Mouse (Mus musculus): ENCODE data around the gene Ddx5. TPM values are rescaled to one million over a fixed set of nuclear protein-coding genes. Genes with fewer than 3 reads are reported as not detected.

The Ddx5 gene
- polyA plus RNA-seq, 1 experiment from 2014 or later, result 131 TPM

DNA sequence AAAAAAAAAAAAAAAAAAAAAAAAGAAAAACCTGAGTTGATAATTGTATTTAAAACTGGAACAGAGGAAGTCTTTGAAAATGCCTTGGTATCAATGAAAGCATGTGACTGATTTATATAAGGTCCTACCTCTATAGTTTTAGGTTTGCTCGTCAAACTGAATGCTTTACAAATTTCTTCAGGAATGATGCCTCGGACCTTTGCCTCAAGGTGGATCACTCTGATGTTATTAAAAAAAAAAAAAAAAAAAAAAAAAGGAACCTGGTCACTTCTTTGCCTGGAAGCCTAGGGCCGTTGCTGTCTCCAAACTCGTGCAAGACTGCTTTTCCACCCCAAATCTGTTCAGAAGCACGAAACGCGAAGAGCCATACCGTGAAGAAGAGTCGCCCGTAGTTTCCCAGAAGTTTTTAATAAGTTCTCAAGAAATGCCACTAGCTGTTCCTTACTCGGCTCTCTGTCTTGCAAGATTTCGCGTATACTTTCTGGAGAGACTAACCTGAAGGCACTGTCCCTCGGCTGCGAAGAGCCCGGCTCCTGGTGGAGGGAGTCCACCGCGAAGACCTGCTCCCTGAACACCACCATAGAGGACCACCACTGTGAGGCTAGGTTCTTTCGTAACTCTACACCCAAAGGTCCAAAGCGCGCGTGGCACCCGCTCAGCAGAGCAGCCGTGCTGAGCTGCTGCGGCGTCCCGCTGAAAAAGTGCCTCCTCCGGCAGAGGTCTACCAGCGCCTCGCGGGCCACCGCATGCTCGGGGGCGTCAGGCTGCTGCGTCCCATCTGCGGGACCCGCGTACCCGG, 10.2 kb downstream of the Ddx5 start:
- peak; percentile 74 for ATAC-seq (ENCODE audit: low read depth)
- no peaks in the 10 kb centered on the region for H3K9me3 ChIP-seq (replicated peaks)
- peak overlapping the region; percentile 96 for H3K27ac ChIP-seq
- no peaks in the 10 kb centered on the region for H3K27me3 ChIP-seq
- peaks cover 44% of the 10 kb centered on the region for H3K4me1 ChIP-seq (replicated peaks)
- 2% methylated on average over 39 of the region's 39 CpGs for WGBS (ENCODE audit: insufficient replicate concordance)
- peak overlapping the region; percentile 93 for H3K9ac ChIP-seq
- H3K4me3 ChIP-seq (replicated peaks), result peak overlapping the region; percentile 84
- peak overlapping the region; percentile 87 for H3K4me2 ChIP-seq
- peaks cover 72% of the 10 kb centered on the region for H3K36me3 ChIP-seq
- DNase-seq, result no peak

GRCm38 (mm10) chr11:106778132-106778531, 10.9 kb downstream of the Ddx5 start:
- Histone ChIP-seq H3K36me3 (peaks cover 72% of the 10 kb centered on the region), H3K4me1 (replicated peaks) (peaks cover 38% of the 10 kb centered on the region), H3K27ac (no peak overlapping the region), H3K9me3 (replicated peaks) (no peaks in the 10 kb centered on the region), H3K27me3 (no peaks in the 10 kb centered on the region), H3K4me2 (peak overlapping the region; percentile 87), H3K4me3 (replicated peaks) (peak overlapping the region; percentile 84), H3K9ac (peak overlapping the region; percentile 93; the same call in 1 of the 2 replicates)
- ATAC-seq (ENCODE audit: low read depth) (no peak), DNase-seq (no peak)
- 74% methylated on average over 7 of the region's 7 CpGs for WGBS (ENCODE audit: insufficient replicate concordance)

DNA sequence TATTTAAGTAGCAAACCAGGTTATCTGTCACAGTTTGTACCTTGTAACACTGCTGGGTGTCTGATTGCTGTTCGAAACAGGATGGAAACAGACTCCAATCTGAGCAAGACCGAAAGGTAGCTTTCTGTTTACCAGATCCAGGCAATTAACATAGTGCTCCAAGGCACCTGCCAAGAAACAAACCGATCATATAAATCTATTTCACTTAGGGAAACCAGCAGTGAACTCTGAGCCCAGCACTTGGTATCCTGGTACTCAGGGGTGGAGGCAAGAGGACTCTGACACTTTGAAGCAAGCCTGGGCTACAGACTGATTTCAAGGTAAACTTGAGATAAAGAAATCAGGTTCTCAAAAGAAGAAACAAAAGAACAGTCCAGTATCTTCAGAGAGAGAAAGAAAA, 11.6 kb downstream of the Ddx5 start:
- Histone ChIP-seq H3K9me3 (replicated peaks) (no peaks in the 10 kb centered on the region), H3K4me1 (replicated peaks) (peaks cover 31% of the 10 kb centered on the region), H3K27me3 (no peaks in the 10 kb centered on the region), H3K27ac (0 out of 2 replicates have a peak overlapping the region, but pooled peaks have one; percentile 23), H3K4me3 (replicated peaks) (peak overlapping the region; percentile 84), H3K4me2 (peak overlapping the region; percentile 87), H3K36me3 (peaks cover 72% of the 10 kb centered on the region), H3K9ac (peak overlapping the region; percentile 33; the same call in 1 of the 2 replicates)
- ATAC-seq (ENCODE audit: low read depth) (no peak), DNase-seq (no peak)
- WGBS (ENCODE audit: insufficient replicate concordance), result 83% methylated on average over 3 of the region's 3 CpGs

- Histone ChIP-seq H3K4me1 (replicated peaks) (peaks cover 29% of the 10 kb centered on the region), H3K4me2 (no peak overlapping the region), H3K9me3 (replicated peaks) (no peaks in the 10 kb centered on the region), H3K9ac (no peak overlapping the region), H3K27ac (no peak overlapping the region), H3K36me3 (peaks cover 72% of the 10 kb centered on the region), H3K27me3 (no peaks in the 10 kb centered on the region), H3K4me3 (replicated peaks) (peak overlapping the region; percentile 84; the same call in 1 of the 2 replicates)
- DNase-seq, result no peak
- no peak for ATAC-seq (ENCODE audit: low read depth)
- 84% methylated on average over 4 of the region's 4 CpGs for WGBS (ENCODE audit: insufficient replicate concordance)
Measured at GRCm38 (mm10) chr11:106776960-106777359, 12.0 kb downstream of the Ddx5 start.

GRCm38 (mm10) chr11:106773061-106773460, 15.9 kb downstream of the Ddx5 start:
- Histone ChIP-seq H3K27ac (no peak overlapping the region), H3K27me3 (no peaks in the 10 kb centered on the region), H3K4me1 (replicated peaks) (peaks cover 19% of the 10 kb centered on the region), H3K9ac (no peak overlapping the region), H3K9me3 (replicated peaks) (no peaks in the 10 kb centered on the region), H3K4me3 (replicated peaks) (no peak overlapping the region), H3K36me3 (peaks cover 89% of the 10 kb centered on the region), H3K4me2 (no peak overlapping the region)
- DNase-seq (no peak), ATAC-seq (ENCODE audit: low read depth) (no peak)
- WGBS (ENCODE audit: insufficient replicate concordance), result 93% methylated on average over 9 of the region's 9 CpGs

GRCm38 (mm10) chr11:106770195-106770974, 18.6 kb downstream of the Ddx5 start:
- WGBS (ENCODE audit: insufficient replicate concordance), result 60% methylated on average over 9 of the region's 9 CpGs
- DNase-seq, result peak; percentile 35
- peaks cover 95% of the 10 kb centered on the region for H3K36me3 ChIP-seq
- H3K4me2 ChIP-seq, result no peak overlapping the region
- ATAC-seq (ENCODE audit: low read depth), result peak; percentile 61
- H3K4me3 ChIP-seq (replicated peaks), result no peak overlapping the region
- peaks cover 7% of the 10 kb centered on the region; the same call in 1 of the 2 replicates for H3K4me1 ChIP-seq (replicated peaks)
- H3K27ac ChIP-seq, result no peak overlapping the region; the same call in 1 of the 2 replicates
- H3K9ac ChIP-seq, result no peak overlapping the region
- no peaks in the 10 kb centered on the region for H3K27me3 ChIP-seq
- peaks cover 4% of the 10 kb centered on the region; the same call in 1 of the 2 replicates for H3K9me3 ChIP-seq (replicated peaks)

- WGBS (ENCODE audit: insufficient replicate concordance), result 90% methylated on average over 4 of the region's 4 CpGs
- H3K27ac ChIP-seq, result no peak overlapping the region
- DNase-seq (no peak), ATAC-seq (ENCODE audit: low read depth) (no peak)
- peaks cover 72% of the 10 kb centered on the region for H3K36me3 ChIP-seq
- H3K4me3 ChIP-seq (replicated peaks), result no peak overlapping the region
- no peak overlapping the region for H3K4me2 ChIP-seq
- no peak overlapping the region for H3K9ac ChIP-seq
- no peaks in the 10 kb centered on the region for H3K27me3 ChIP-seq
- peaks cover 4% of the 10 kb centered on the region; the same call in 1 of the 2 replicates for H3K9me3 ChIP-seq (replicated peaks)
- H3K4me1 ChIP-seq (replicated peaks), result peaks cover 31% of the 10 kb centered on the region
Measured at GRCm38 (mm10) chr11:106767516-106767915, 21.5 kb downstream of the Ddx5 start.

DNA sequence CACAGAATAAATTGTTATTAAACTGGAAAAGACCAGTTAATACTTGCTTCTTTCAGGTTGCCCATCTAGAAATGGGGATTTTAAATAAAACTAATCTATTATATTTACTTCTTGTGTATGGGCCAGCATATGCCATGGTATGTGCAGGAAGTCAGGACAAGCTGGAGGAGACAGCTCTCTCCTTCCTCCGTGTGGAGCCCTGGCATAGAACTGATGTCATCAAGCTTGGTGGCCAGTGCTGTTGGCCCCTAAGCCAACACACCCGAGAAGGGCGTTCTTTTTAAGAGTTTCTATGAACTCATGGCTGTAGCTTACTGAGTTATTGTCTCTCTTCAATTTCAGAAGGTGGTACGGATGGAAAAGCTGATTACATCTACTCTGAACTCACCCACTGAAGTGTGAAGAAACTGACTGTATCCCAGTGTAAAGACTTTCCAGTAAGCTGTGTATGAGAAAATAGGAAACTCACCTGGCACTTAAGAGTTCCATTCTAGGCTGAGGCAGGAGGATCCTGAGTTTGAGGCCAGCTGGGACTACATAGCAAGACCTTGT, 22.3 kb downstream of the Ddx5 start:
- Histone ChIP-seq H3K4me2 (no peak overlapping the region), H3K4me3 (replicated peaks) (no peak overlapping the region), H3K27ac (no peak overlapping the region), H3K4me1 (replicated peaks) (peaks cover 39% of the 10 kb centered on the region), H3K9ac (no peak overlapping the region), H3K27me3 (no peaks in the 10 kb centered on the region), H3K36me3 (peaks cover 64% of the 10 kb centered on the region), H3K9me3 (replicated peaks) (peaks cover 4% of the 10 kb centered on the region; the same call in 1 of the 2 replicates)
- WGBS (ENCODE audit: insufficient replicate concordance), result 74% methylated on average over 4 of the region's 4 CpGs
- no peak for DNase-seq
- no peak for ATAC-seq (ENCODE audit: low read depth)

GRCm38 (mm10) chr11:106762800-106763185, 26.2 kb downstream of the Ddx5 start:
- H3K27me3 ChIP-seq, result no peaks in the 10 kb centered on the region
- 51% methylated on average over 9 of the region's 9 CpGs for WGBS (ENCODE audit: insufficient replicate concordance)
- no peak overlapping the region for H3K4me2 ChIP-seq
- DNase-seq (no peak), ATAC-seq (ENCODE audit: low read depth) (0 out of 2 replicates have a peak, but pooled peaks have one; percentile 4)
- peaks cover 3% of the 10 kb centered on the region; the same call in 1 of the 2 replicates for H3K9me3 ChIP-seq (replicated peaks)
- peak overlapping the region; percentile 67 for H3K27ac ChIP-seq
- H3K4me3 ChIP-seq (replicated peaks), result no peak overlapping the region
- H3K36me3 ChIP-seq, result peaks cover 28% of the 10 kb centered on the region
- no peak overlapping the region for H3K9ac ChIP-seq
- H3K4me1 ChIP-seq (replicated peaks), result peaks cover 41% of the 10 kb centered on the region

DNA sequence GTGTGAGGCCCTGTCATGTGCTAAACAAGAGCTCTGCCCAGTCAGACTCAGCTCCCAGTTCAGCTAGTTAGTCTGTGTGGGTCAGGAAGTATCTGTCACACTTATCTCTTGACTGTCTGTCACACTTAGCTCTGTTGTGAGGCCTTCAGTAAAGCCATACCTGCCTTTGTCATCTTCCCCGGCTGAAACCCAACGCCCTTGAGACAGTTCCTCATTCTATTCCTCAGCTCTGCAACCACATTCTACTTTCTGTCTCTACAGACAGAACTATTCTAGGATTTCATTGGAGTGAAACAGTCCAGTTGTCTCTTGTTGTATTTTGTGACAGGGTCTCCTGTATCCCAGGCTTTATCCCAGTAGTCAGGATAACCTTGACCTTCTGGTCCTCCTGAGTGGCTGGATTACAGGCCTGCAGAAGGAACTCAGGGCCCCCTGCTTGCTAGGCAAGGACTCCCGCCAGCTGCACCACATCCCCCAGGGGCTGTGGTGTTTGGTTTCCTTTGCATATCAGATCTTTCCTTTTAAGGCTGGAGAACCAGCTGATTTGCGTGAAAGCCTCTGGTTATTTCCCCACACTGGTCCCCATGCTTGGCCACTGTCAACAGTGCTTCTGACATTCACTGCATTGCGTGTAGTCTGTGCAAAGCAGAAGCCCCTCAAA, 26.7 kb downstream of the Ddx5 start:
- Histone ChIP-seq H3K4me3 (replicated peaks) (no peak overlapping the region), H3K27me3 (no peaks in the 10 kb centered on the region), H3K9ac (0 out of 2 replicates have a peak overlapping the region, but pooled peaks have one; percentile 10), H3K4me2 (no peak overlapping the region), H3K36me3 (peaks cover 22% of the 10 kb centered on the region), H3K27ac (peak overlapping the region; percentile 67), H3K4me1 (replicated peaks) (peaks cover 41% of the 10 kb centered on the region), H3K9me3 (replicated peaks) (no peaks in the 10 kb centered on the region)
- WGBS (ENCODE audit: insufficient replicate concordance), result 15% methylated on average over 5 of the region's 5 CpGs
- ATAC-seq (ENCODE audit: low read depth) (peak; percentile 32; the same call in 1 of the 2 replicates), DNase-seq (no peak)
